Mouse (Mus musculus) kidney, adult 11 months (tissue): ENCODE results near the gene Prickle3.
"Not testable (repeated sequence)": the region's sequence is repeated elsewhere in the genome, so short reads cannot be mapped to it uniquely, and the experiment has no call there.

ENCODE experiments used
- DNase-seq: peaks from one replicate; pipeline ENCODE4 v3.0.0; 2022

Gene Prickle3

DNA sequence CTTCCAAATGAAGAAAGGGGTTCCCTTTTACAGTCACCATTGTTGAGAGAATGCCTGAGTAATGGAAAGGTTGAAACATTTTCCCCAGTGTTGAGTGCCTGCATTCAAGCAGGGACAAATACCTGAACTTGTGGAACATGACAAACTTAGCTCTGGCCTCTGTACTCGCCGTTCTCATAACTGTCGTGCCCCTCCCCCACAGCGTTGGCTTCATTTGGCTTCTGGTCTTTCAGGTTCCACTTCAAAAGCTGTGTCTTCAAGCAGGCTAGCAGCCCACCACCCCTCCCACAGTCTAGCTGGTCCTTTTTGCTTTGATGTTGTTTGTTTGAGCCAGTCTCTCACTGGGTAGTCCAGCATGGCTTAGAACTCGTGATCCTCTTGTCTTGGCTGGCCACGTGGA is 15.7 kb downstream of the Prickle3 start:
- DNase-seq: peak; percentile 19

DNA sequence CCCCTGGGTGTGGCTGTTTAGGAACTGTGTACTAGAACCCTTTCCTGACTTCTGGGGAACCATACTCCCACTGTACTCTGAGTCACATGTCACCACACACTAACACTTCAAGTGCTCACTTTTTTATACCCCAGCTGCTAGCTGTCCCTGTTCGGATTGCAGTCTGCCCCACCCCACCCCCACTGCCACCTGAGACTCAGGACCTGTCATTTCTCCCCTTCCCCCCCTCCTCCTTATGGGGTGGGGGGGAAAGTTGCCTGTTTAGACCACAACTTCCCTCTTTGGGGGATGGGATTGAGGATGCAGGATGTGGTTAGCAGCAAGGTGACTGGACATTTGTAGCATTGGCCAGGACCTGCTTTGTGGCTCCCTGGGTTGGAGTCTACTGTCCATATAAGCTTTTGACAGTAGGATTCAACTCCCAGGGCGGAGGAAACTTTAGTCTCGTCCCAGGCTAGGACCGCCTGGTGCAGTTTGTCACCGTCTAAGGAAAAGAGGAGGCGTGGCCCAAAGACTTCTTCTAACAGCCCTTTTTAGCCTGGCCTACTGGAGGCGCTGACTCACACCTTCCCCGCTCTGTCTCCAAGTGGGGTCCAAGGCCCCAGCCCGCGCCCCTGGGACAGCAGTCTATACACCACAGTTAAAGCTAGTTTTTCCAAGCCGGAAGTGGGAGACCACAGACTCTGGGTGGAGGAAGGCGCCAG is 16.7 kb downstream of the Prickle3 start:
- no peak for DNase-seq

DNA sequence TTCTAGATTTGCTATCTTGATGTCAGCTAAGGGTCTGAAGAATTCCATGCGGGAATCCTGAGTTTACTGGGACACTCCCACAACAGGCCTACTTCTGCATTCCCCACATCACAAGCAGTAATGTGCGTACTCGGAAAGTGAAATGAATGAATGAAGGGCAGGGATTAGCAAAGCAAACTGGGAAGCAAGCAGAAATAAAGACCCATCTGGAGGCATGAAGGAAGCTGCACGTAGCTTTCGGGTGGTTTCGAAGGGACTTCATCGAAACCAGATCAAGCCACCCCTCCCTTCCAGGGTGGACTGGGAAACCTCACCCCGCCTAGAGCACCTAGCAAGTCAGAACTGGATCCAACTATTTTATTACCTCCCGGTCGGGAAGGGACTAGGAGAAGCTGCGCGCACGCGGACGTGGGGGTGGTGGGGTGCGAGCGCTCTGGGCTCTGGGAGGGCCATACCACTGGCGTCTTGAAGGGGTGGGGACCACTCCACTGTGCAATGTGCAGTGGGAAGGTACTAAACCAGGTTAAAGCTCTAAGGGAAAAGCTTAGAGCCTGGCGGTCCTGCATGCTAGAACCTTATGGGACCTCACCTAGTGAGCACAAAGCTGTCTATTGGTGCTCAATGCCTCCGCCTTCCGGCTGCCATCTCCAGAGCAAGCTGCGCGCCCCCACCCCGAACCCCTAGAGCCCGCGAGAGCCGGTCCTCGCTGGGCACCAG is 17.4 kb downstream of the Prickle3 start:
- DNase-seq: peak; percentile 35

DNA sequence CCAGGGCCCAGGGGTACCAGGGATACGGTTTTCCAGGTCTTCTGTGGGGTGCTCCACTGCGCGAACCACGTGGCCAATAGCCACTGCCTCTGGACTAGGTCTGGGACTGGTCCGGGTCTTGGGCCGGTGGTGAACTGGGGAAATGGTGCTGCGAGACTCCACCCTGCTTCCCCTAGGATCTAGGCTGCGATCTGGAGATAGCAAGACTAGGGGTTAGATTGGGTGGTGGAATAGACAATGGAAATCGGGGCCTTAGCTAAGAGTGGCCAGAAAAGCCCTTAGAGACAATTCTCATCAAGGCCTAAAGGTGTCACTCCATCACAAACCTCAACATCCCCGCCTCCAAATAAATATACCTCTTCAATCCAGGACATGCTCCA is 17.9 kb downstream of the Prickle3 start:
- no peak for DNase-seq

DNA sequence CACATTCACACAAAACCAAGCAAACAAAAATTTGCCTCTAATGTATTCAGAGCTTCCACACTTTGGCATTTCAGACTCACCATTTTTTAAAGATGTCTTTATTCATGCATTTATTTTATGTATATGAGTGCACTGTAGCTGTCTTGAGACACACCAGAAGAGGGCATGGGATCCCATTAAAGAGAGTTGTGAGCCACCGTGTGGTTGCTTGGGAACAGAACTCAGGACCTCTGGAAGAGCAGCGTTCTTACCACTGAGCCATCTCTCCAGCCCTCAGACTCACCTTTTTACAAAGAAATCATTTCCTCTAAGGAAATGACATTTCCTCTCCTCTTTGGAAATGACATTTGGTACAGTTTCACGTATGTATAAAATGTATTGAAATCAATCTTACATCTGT is 21.9 kb downstream of the Prickle3 start:
- DNase-seq: no peak

DNA sequence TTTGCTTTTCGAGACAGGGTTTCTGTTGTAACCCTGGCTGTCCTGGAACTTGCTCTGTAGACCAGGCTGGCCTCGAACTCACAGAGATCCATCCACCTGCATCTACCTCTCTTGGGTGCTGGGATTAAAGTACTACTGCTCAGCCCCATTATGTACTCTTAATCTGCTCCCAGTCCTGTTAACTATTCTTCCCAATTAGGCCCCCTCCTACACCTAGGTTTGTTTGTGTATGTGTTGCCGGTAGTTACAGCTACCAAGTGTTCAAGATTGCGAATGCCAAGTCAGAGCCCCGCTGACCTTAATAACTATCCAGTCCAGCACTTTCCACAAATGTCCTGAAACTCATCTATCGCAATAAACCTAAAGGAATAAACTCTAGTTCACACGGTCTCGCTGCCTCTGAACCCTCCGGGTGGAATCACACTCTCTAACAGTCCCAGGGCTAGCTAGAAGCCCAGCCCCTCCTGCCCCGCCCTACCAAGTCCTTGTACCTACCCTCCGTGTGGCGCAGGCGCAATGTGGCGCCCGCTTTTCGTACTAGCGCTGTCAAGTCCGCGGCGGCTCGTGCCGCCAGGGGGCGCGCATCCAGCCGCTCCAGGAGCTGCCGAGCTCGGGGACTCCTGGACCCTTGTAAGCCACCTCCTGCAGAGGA is 22.5 kb downstream of the Prickle3 start:
- DNase-seq: peak; percentile 94

DNA sequence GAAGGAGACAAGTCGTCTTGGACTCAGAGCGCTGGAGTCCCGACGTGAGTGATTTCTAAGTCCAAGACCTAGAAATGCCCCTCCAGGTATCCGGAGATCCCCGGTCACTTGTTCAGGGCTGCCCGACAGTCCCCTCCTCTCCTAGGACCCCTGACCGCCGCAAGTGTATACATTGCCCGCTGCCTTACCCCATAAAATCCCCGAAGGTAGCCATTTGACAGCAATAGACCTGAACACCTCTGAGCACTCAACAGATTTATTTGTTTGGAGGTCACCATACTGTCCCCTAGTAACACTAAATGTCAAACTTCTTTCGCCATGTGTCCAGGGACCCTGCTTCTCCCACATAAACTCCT is 23.0 kb downstream of the Prickle3 start:
- DNase-seq: no peak

DNA sequence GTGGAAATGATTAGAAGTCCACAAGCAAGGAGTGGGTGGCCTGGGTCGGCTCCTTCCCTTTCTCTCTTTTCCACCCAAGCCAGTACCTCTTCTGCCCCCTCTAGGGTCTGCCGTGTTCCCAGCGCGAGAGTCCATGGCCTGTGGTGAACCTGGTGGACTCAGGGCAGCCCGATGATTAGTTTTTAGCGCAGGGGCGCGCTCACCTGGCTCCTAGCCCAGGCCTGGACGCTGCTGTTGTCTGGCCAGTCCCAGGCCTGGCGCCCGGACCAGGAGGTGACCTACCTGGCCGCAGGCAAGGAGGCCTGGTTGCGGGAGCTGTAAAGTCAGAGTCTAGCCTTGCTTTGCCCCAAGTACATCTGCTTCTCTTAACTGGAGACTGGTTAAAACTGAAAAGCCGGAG is 23.8 kb downstream of the Prickle3 start, which contains the start of gene Magix:
TSS of gene Magix (minus strand) at position 388 of the 400 bp plus-strand sequence.
- DNase-seq: peak; percentile 74

DNA sequence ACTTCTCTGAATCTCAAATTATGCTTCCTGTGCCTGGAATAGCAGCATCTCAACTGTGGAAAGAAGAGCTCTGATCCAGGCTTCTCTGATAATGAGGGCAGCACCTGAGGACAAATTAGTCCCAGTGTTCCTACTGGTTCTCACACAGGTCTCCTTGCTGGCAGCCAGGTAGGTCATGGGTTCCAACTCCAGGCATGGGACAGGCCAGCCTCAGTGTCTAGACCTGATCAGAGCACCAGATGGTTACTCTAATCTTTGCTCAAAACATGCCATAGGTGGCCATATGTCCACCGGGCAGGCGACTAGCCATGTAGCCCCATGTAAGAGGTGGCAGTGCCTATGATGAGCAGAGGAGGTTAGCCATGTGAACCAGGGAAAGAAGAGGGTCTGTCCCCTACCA is 31.3 kb downstream of the Prickle3 start:
- no peak for DNase-seq

DNA sequence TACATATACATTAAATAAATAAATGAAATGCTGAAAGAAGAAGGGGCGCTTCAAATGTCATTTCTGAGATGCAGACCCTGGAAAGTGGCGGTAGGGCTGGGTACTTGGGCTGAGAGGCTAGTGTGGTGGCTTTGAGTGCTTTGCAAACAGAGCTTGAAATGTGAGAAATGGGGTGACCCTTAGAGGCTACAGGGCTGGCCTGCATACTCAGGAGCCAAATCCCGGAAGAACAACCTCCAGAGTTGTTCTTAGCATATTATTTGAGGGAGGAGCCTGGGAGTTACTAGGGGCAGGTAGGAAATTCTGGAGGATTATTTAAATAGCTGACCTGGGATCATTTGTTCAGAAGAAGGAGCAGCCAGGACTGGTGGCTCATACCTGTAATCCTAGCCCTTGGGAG is 33.4 kb downstream of the Prickle3 start:
- no peak for DNase-seq

DNA sequence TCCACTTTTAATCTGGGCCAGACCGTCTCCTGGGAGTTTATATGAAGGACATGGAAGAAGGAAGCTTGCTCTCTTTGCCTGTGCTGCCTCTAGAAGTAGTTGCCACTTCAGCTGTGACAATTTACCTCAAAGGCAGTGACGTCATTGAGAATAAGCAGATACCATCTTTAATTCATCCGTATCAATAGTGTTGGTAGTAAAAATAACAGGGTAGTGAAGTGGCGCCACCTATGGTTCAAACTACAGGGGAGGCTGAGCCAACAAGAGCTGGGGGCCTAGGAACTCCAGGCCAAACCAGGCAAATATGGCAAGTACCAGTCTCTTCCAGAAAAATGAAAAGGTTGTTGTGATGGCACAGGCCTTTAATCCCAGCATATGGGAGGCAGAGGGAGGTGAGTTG is 35.8 kb downstream of the Prickle3 start:
- peak; percentile 30 for DNase-seq

DNA sequence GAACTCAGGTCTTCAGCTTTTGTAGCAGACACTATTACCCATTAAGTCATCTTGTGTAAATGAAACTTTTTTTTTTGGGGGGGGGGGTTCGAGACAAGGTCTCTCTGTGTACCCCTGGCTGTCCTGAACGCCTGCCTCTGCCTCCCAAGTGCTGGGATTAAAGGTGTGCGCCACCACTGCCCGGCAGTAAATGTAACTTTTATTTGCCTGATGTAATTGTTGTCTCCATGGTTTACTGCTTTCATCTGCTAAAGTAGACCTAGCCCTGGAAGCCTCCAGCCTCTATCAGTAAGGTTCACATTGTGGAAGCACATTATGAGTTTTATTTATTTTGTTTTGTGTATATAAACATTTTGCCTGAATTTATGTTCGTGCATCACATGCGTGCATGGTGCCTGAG is 39.5 kb downstream of the Prickle3 start:
- no peak for DNase-seq

DNA sequence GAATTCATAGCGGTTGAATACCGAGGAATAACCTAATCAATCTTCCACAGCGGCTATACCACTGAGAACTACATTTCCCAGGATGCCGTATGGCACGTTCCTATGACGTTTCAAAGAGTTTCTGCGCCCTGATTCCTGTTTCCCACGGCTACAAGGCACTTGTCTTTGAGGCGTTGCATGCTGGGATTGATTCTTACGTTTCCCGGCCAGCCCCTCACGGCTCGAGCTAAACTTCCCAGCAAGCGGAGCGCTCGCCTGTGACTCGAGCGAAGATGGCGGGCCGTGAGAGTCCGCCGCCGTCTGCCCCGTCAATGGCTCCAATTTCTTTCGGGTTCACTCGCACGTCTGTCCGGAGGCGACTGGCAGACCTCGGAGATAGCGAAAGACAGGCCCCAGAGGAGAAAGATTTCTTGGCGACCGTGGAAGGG is 39.9 kb downstream of the Prickle3 start, which contains the start of gene Gpkow:
TSS of gene Gpkow (plus strand) at position 178 of the 428 bp plus-strand sequence.
- DNase-seq: peak; percentile 89

DNA sequence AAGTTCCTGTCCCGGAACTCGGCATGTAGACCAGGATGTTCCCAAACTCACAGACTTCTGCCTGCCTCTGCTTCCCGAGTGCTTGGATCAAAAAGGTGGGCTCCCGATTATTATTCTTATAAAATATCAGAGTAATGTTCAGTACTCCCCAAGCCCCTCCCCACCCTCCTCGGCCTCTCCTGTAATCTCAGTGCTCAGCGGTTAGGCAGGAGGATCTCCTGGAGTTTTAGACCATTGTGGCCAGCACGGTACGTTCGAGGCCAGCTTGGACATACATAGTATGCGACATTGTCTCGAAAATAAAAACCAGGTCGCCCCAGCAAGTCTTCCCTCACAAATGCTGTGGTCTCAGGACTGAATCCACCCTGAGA is 56.7 kb downstream of the Prickle3 start:
- DNase-seq: not testable (repeated sequence)

DNA sequence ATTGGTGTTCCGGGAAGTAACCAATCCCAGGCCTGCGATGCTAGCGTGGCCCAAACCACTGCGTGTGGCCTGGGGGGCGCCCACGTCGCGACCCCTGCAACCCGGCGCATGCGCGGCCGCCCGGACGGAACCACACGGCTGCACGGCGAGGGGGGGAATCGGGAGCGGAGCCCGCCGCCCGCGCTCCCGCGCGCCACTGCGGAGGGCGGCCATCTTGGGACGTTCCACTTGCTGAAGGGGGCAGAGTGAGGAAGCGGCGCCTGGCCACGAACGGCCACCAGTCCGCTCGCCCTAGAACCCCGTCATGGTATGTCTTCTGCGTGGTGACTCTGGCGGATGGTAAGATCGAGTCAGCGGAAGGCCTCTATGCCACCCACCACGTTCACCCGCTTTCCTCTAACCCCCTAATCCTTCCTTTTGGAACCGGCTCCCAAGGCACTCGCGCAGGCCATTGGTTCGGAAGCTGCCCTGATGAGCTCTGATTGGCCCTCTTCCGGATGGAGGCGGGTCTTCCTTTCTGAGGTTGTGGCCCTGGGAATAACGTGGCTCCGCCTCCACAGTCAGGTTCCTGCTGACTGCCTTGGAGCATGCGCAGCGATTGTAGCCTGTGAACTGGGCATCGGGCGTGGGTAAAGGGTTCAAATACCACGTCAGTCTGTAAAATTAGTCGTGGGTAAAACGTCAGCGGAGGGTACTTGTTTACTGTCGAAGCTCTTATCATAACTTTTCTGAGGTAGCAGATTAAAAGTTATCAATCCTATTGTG is 57.3 kb downstream of the Prickle3 start, which contains the start of gene Wdr45:
TSS of gene Wdr45 (plus strand) at position 199 of the 765 bp plus-strand sequence.
- peak; percentile 97 for DNase-seq

DNA sequence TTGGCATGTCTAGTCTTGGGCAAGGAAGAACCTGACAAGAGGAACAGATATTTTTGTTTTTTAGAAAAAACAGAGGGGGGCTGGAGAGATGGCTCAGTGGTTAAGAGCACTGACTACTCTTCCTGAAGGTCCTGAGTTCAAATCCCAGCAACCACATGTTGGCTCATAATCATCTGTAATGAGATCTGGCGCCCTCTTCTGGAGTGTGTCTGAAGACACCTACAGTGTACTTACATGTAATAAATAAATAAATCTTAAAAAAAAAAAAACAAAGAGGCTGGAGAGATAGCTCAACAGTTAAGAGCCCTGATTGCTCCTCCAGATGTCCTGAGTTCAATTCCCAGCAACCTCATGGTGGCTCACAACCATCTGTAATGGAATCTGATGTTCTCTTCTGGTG is 59.0 kb downstream of the Prickle3 start:
- not testable (repeated sequence) for DNase-seq
